Mouse (Mus musculus) liver, postnatal 0 days (tissue): Measurements from ENCODE around the gene Dnajc16. TPM values are rescaled to one million over a fixed set of nuclear protein-coding genes. Genes with fewer than 3 reads are reported as not detected.
A peak's percentile ranks its signal among the peaks of the same experiment; 100 is the strongest.

ENCODE experiments used
- ATAC-seq: fragments of 200-750 bp; cut with Nextera tagmentation; 2 replicates; pipeline ENCODE4 v1.8.0; 2017; ENCODE audit warnings: mild to moderate bottlenecking, moderate library complexity
- DNase-seq: peaks from one replicate; pipeline ENCODE4 v3.0.0-alpha.2; 2016
- H3K27ac ChIP-seq: fragments of 300-500 bp; sonication (generic); 2 replicates; pipeline ENCODE4 v1.5.1; 2014; ENCODE audit warnings: antibody characterized with exemption, moderate library complexity, mild to moderate bottlenecking, low read depth
- H3K27me3 ChIP-seq: fragments of 300-500 bp; sonication (generic); 2 replicates; pipeline ENCODE4 v1.6.1; 2014; ENCODE audit warnings: low read length, control low read depth, mixed read lengths; ENCODE audit not compliant: insufficient read depth
- H3K36me3 ChIP-seq: fragments of 300-500 bp; sonication (generic); replicated peaks from 2 replicates; pipeline ENCODE4 v1.6.1; 2014; ENCODE audit warnings: mild to moderate bottlenecking, control low read depth, low read length, moderate library complexity, mixed read lengths; ENCODE audit not compliant: insufficient read depth
- H3K4me1 ChIP-seq: fragments of 300-500 bp; sonication (generic); 2 replicates; pipeline ENCODE4 v1.6.1; 2014; ENCODE audit warnings: antibody characterized with exemption, mild to moderate bottlenecking, control low read depth; ENCODE audit not compliant: insufficient read depth
- H3K4me2 ChIP-seq: fragments of 300-500 bp; sonication (generic); 2 replicates; pipeline ENCODE4 v1.6.1; 2014; ENCODE audit warnings: low read depth, mild to moderate bottlenecking, low read length, moderate library complexity, mixed read lengths
- H3K4me3 ChIP-seq: fragments of 300-500 bp; sonication (generic); 2 replicates; pipeline ENCODE4 v1.5.1; 2014; ENCODE audit warnings: low read depth, low read length
- H3K9ac ChIP-seq: fragments of 300-500 bp; sonication (generic); replicated peaks from 2 replicates; pipeline ENCODE4 v1.6.1; 2014; ENCODE audit warnings: mild to moderate bottlenecking, moderate library complexity
- H3K9me3 ChIP-seq: fragments of 300-500 bp; sonication (generic); 2 replicates; pipeline ENCODE4 v1.6.1; 2016; ENCODE audit warnings: mild to moderate bottlenecking, control low read depth, low read length, mixed read lengths
- CTCF ChIP-seq: sonication (generic); IDR thresholded peaks from 2 replicates; pipeline ENCODE4 v1.5.1; 2016; ENCODE audit warnings: antibody characterized with exemption, low read depth
- EP300 ChIP-seq: IDR thresholded peaks from 2 replicates; pipeline ENCODE4 v1.6.1; 2016; ENCODE audit warnings: antibody characterized with exemption, low read depth, mild to moderate bottlenecking
- WGBS: fragments of 180-500 bp; shearing (Covaris S2); extraction: QIAGEN DNeasy Blood & Tissue Kit; methylation state at CpG from one replicate; pipeline ENCODE4 v1.1.7; 2014; ENCODE audit not compliant: insufficient replicate concordance; 5-methylcytosine and 5-hydroxymethylcytosine counted together
- polyA plus RNA-seq: library from polyadenylated mRNA; unstranded; fragments of >200 nt; fragmentation: Nextera tagmentation; extraction: Ambion mirVana; gene quantifications from 2 replicates; pipeline ENCODE4 v1.2.1, GENCODE M21; 2015

Gene Dnajc16
- polyA plus RNA-seq, 1 experiment from 2014 or later = 2.7 TPM

GRCm38 (mm10) chr4:141793282-141794151 lies 2.8 kb upstream of the Dnajc16 start, which contains the start of gene Casp9:
Gene Casp9, plus strand, starts transcription at chr4:141793612.
- H3K27me3 ChIP-seq = no peaks in the 10 kb centered on the region
- peak within 1 kb of the TSS; percentile 48 for H3K9ac ChIP-seq
- under 1% methylated on average over 70 of the region's 80 CpGs for WGBS
- peak within 1 kb of the TSS; percentile 81 for H3K27ac ChIP-seq
- DNase-seq (peak; percentile 98), ATAC-seq (peak; percentile 73)
- TF ChIP-seq CTCF (peak; percentile 23; the same call in 1 of the 2 replicates), EP300 (peak; percentile 56; the same call in 1 of the 2 replicates)
- no peaks in the 10 kb centered on the region for H3K9me3 ChIP-seq
- H3K4me2 ChIP-seq = peak within 1 kb of the TSS; percentile 76
- H3K4me3 ChIP-seq = peak within 1 kb of the TSS; percentile 51
- H3K4me1 ChIP-seq = peaks cover 39% of the 10 kb centered on the region
- H3K36me3 ChIP-seq = peaks cover 16% of the 10 kb centered on the region

- 7% methylated on average over 10 of the region's 10 CpGs for WGBS
- TF ChIP-seq CTCF (no peak), EP300 (no peak)
- H3K4me3 ChIP-seq = peak overlapping the region; percentile 51
- H3K4me1 ChIP-seq = peaks cover 39% of the 10 kb centered on the region
- H3K27ac ChIP-seq = peak overlapping the region; percentile 81
- peak overlapping the region; percentile 76 for H3K4me2 ChIP-seq
- H3K36me3 ChIP-seq = peaks cover 18% of the 10 kb centered on the region
- peak; percentile 3; the same call in 1 of the 2 replicates for ATAC-seq
- H3K9ac ChIP-seq = peak overlapping the region; percentile 47
- no peaks in the 10 kb centered on the region for H3K9me3 ChIP-seq
- H3K27me3 ChIP-seq = no peaks in the 10 kb centered on the region
- DNase-seq = no peak
Observed at GRCm38 (mm10) chr4:141792554-141793281, 2.0 kb upstream of the Dnajc16 start.

- H3K4me2 ChIP-seq = no peak overlapping the region
- 66% methylated on average over 8 of the region's 8 CpGs for WGBS
Observed at GRCm38 (mm10) chr4:141791951-141792350, 1.2 kb upstream of the Dnajc16 start.

GRCm38 (mm10) chr4:141791486-141791885 lies 755 bp upstream of the Dnajc16 start:
- peak overlapping the region; percentile 46; the same call in 1 of the 2 replicates for H3K27ac ChIP-seq
- H3K9me3 ChIP-seq = no peaks in the 10 kb centered on the region
- H3K4me1 ChIP-seq = peaks cover 39% of the 10 kb centered on the region

More at GRCm38 (mm10) chr4:141791951-141792350, 1.2 kb upstream of the Dnajc16 start:
- Histone ChIP-seq H3K9me3 (no peaks in the 10 kb centered on the region), H3K36me3 (peaks cover 17% of the 10 kb centered on the region), H3K9ac (no peak overlapping the region), H3K27me3 (no peaks in the 10 kb centered on the region), H3K4me3 (no peak overlapping the region), H3K27ac (peak overlapping the region; percentile 81; the same call in 1 of the 2 replicates), H3K4me1 (peaks cover 39% of the 10 kb centered on the region)
- ATAC-seq (no peak), DNase-seq (peak; percentile 30)
- TF ChIP-seq CTCF = no peak
- TF ChIP-seq EP300 = no peak

GRCm38 (mm10) chr4:141789564-141790218 lies 1.0 kb downstream of the Dnajc16 start:
- H3K36me3 ChIP-seq = peaks cover 25% of the 10 kb centered on the region
- H3K4me3 ChIP-seq = peak overlapping the region; percentile 97
- DNase-seq = no peak
- H3K27me3 ChIP-seq = no peaks in the 10 kb centered on the region
- TF ChIP-seq CTCF = no peak
- peak; percentile 54 for TF ChIP-seq EP300
- WGBS = 25% methylated on average over 3 of the region's 3 CpGs
- H3K4me1 ChIP-seq = peaks cover 29% of the 10 kb centered on the region
- peak overlapping the region; percentile 93 for H3K27ac ChIP-seq
- peak overlapping the region; percentile 90 for H3K4me2 ChIP-seq
- H3K9me3 ChIP-seq = no peaks in the 10 kb centered on the region
- ATAC-seq = no peak
- peak overlapping the region; percentile 97 for H3K9ac ChIP-seq

More at GRCm38 (mm10) chr4:141791486-141791885, 755 bp upstream of the Dnajc16 start:
- Histone ChIP-seq H3K27me3 (no peaks in the 10 kb centered on the region), H3K36me3 (peaks cover 17% of the 10 kb centered on the region), H3K4me3 (no peak overlapping the region), H3K4me2 (peak overlapping the region; percentile 90; the same call in 1 of the 2 replicates), H3K9ac (no peak overlapping the region)
- no peak for TF ChIP-seq CTCF
- no peak for TF ChIP-seq EP300
- WGBS = 83% methylated on average over 7 of the region's 7 CpGs
- ATAC-seq = no peak
- DNase-seq = no peak
